Mouse (Mus musculus) liver, adult 2 months (tissue): ENCODE results near the gene 1700010B08Rik. TPM values are rescaled to one million over a fixed set of nuclear protein-coding genes. Genes with fewer than 3 reads are reported as not detected.

Experiments
- DNase-seq: peaks from one replicate; pipeline ENCODE4 v3.0.0-alpha.2; 2011; ENCODE audit warnings: low read depth, low spot score; ENCODE audit errors: extremely low read depth
- H3K27ac ChIP-seq: fragments of 200-500 bp; replicated peaks from 2 replicates; pipeline ENCODE4 v1.5.1; 2012; ENCODE audit warnings: low read depth, mild to moderate bottlenecking, control low read depth, inconsistent platforms, low read length; ENCODE audit not compliant: insufficient read depth
- H3K27me3 ChIP-seq: fragments of 200-500 bp; 2 replicates; pipeline ENCODE4 v1.6.1; 2012; ENCODE audit warnings: mild to moderate bottlenecking, moderate library complexity, low read length, inconsistent platforms; ENCODE audit not compliant: control insufficient read depth, insufficient read depth
- H3K36me3 ChIP-seq: fragments of 200-500 bp; 2 replicates; pipeline ENCODE4 v1.6.1; 2012; ENCODE audit warnings: low read length, inconsistent platforms; ENCODE audit not compliant: control insufficient read depth, insufficient read depth
- H3K4me1 ChIP-seq: fragments of 200-500 bp; 2 replicates; pipeline ENCODE4 v1.6.1; 2011; ENCODE audit warnings: low read length; ENCODE audit not compliant: control insufficient read depth, insufficient read depth
- H3K4me3 ChIP-seq: fragments of 200-500 bp; 2 replicates; pipeline ENCODE4 v1.5.1; 2011; ENCODE audit warnings: low read depth, mild to moderate bottlenecking, control low read depth, low read length, moderate library complexity; ENCODE audit not compliant: insufficient read depth
- H3K79me2 ChIP-seq: fragments of 200-500 bp; 2 replicates; pipeline ENCODE4 v1.6.1; 2012; ENCODE audit warnings: inconsistent platforms, mild to moderate bottlenecking, low read length, moderate library complexity; ENCODE audit not compliant: control insufficient read depth, insufficient read depth
- H3K9ac ChIP-seq: fragments of 200-500 bp; 2 replicates; pipeline ENCODE4 v1.6.1; 2012; ENCODE audit warnings: low read depth, mild to moderate bottlenecking, control low read depth, inconsistent platforms, low read length
- CTCF ChIP-seq: fragments of 200-500 bp; IDR thresholded peaks from 2 replicates; pipeline ENCODE4 v1.5.1; 2011; ENCODE audit warnings: low read depth, low read length, control low read depth
- POLR2A ChIP-seq: fragments of 200-500 bp; IDR thresholded peaks from 2 replicates; pipeline ENCODE4 v1.6.1; 2011; ENCODE audit warnings: low read length, control low read depth; ENCODE audit not compliant: insufficient read depth; ENCODE audit errors: extremely low read depth
- WGBS: fragments of 180-500 bp; shearing (Covaris S2); methylation state at CpG from one replicate; pipeline ENCODE4 v1.1.7; 2018; 5-methylcytosine and 5-hydroxymethylcytosine counted together
- polyA plus RNA-seq: library from polyadenylated mRNA; depleted of rRNA; stranded (reverse); fragments of >200 nt; gene quantifications from 2 replicates; pipeline ENCODE4 v1.2.3, GENCODE M21; 2012
- total RNA-seq: library from RNA; depleted of rRNA; stranded (reverse); fragments of >200 nt; gene quantifications from 2 replicates; pipeline ENCODE4 v1.2.3, GENCODE M21; 2014

The 1700010B08Rik gene
- total and polyA plus RNA-seq, 2 experiments: not detected

GRCm38 (mm10) chr2:173738232-173738631 lies 19.0 kb downstream of the 1700010B08Rik start:
- no peak for TF ChIP-seq CTCF
- DNase-seq: no peak
- H3K27ac ChIP-seq: no peak overlapping the region
- H3K36me3 ChIP-seq: no peaks in the 10 kb centered on the region
- no peaks in the 10 kb centered on the region for H3K27me3 ChIP-seq
- H3K4me1 ChIP-seq: peaks cover 28% of the 10 kb centered on the region
- peak overlapping the region; percentile 29 for H3K9ac ChIP-seq
- H3K79me2 ChIP-seq: peaks cover 43% of the 10 kb centered on the region; the same call in 1 of the 2 replicates
- WGBS: 73% methylated on average over 9 of the region's 9 CpGs
- peak overlapping the region; percentile 86 for H3K4me3 ChIP-seq

- DNase-seq: peak; percentile 44
- Histone ChIP-seq H3K4me1 (peaks cover 28% of the 10 kb centered on the region), H3K27ac (no peak overlapping the region), H3K4me3 (no peak overlapping the region), H3K36me3 (no peaks in the 10 kb centered on the region), H3K9ac (no peak overlapping the region), H3K79me2 (peaks cover 47% of the 10 kb centered on the region), H3K27me3 (no peaks in the 10 kb centered on the region)
- WGBS: 57% methylated on average over 7 of the region's 7 CpGs
- TF ChIP-seq POLR2A (no peak), CTCF (no peak)
Observed at GRCm38 (mm10) chr2:173739107-173739506, 19.9 kb downstream of the 1700010B08Rik start.

GRCm38 (mm10) chr2:173742090-173742489 lies 22.9 kb downstream of the 1700010B08Rik start:
- DNase-seq: peak; percentile 53
- 35% methylated on average over 13 of the region's 13 CpGs for WGBS
- TF ChIP-seq POLR2A (no peak), CTCF (no peak)
- Histone ChIP-seq H3K4me3 (no peak overlapping the region), H3K27ac (no peak overlapping the region), H3K4me1 (peaks cover 28% of the 10 kb centered on the region), H3K27me3 (no peaks in the 10 kb centered on the region), H3K36me3 (no peaks in the 10 kb centered on the region), H3K79me2 (peaks cover 68% of the 10 kb centered on the region), H3K9ac (no peak overlapping the region)

- H3K4me1 ChIP-seq: peaks cover 28% of the 10 kb centered on the region
- no peak for DNase-seq
- H3K4me3 ChIP-seq: no peak overlapping the region
- H3K79me2 ChIP-seq: peaks cover 69% of the 10 kb centered on the region
- H3K27me3 ChIP-seq: no peaks in the 10 kb centered on the region
- no peak overlapping the region for H3K9ac ChIP-seq
- WGBS: 92% methylated on average over 9 of the region's 9 CpGs
- no peak overlapping the region for H3K27ac ChIP-seq
- H3K36me3 ChIP-seq: no peaks in the 10 kb centered on the region
- no peak for TF ChIP-seq POLR2A
- no peak for TF ChIP-seq CTCF
Observed at GRCm38 (mm10) chr2:173742744-173743143, 23.5 kb downstream of the 1700010B08Rik start.

GRCm38 (mm10) chr2:173744070-173744815 lies 25.0 kb downstream of the 1700010B08Rik start:
- Histone ChIP-seq H3K79me2 (peaks cover 64% of the 10 kb centered on the region), H3K27me3 (no peaks in the 10 kb centered on the region), H3K36me3 (no peaks in the 10 kb centered on the region), H3K4me3 (no peak overlapping the region), H3K4me1 (peaks cover 21% of the 10 kb centered on the region), H3K9ac (no peak overlapping the region), H3K27ac (no peak overlapping the region)
- TF ChIP-seq CTCF: no peak
- no peak for TF ChIP-seq POLR2A
- no peak for DNase-seq
- 84% methylated on average over 7 of the region's 7 CpGs for WGBS

GRCm38 (mm10) chr2:173748961-173749659 lies 29.9 kb downstream of the 1700010B08Rik start:
- Histone ChIP-seq H3K9ac (no peak overlapping the region), H3K4me3 (no peak overlapping the region), H3K79me2 (peaks cover 48% of the 10 kb centered on the region), H3K27ac (no peak overlapping the region), H3K4me1 (peaks cover 7% of the 10 kb centered on the region), H3K36me3 (no peaks in the 10 kb centered on the region), H3K27me3 (no peaks in the 10 kb centered on the region)
- WGBS: 35% methylated on average over 2 of the region's 2 CpGs
- TF ChIP-seq CTCF (no peak), POLR2A (no peak)
- DNase-seq: peak; percentile 31
